Mouse (Mus musculus): ENCODE measurements at regions not wholly inside any gene's neighbourhood (a gene's known extent, or its start where the extent isn't known, plus 50 kb on each side); places are given as distances from the start of the nearest gene placed in this dataset.

GRCm38 (mm10) chr12:9469655-9470470, 100.1 kb upstream of the Osr1 start:
- ATAC-seq (ENCODE audit: borderline replicate concordance, extremely low read depth, low FRiP score, low TSS enrichment) = no peak
- Histone ChIP-seq H3K4me1 (no peaks in the 10 kb centered on the region), H3K27ac (no peak overlapping the region)

GRCm38 (mm10) chr12:9475836-9476235, 94.1 kb upstream of the Osr1 start:
- ATAC-seq (ENCODE audit: borderline replicate concordance, extremely low read depth, low FRiP score, low TSS enrichment) = no peak
- Histone ChIP-seq H3K36me3 (no peaks in the 10 kb centered on the region), H3K4me1 (no peaks in the 10 kb centered on the region), H3K9me3 (no peaks in the 10 kb centered on the region), H3K4me3 (no peak overlapping the region), H3K27ac (no peak overlapping the region), H3K9ac (no peak overlapping the region), H3K4me2 (no peak overlapping the region), H3K27me3 (no peaks in the 10 kb centered on the region)
- 57% methylated on average over 2 of the region's 2 CpGs for WGBS

More at GRCm38 (mm10) chr12:9469655-9470470, 100.1 kb upstream of the Osr1 start:
- H3K4me2 ChIP-seq = no peak overlapping the region
- H3K27me3 ChIP-seq = no peaks in the 10 kb centered on the region
- H3K9ac ChIP-seq = no peak overlapping the region
- no peaks in the 10 kb centered on the region for H3K36me3 ChIP-seq
- WGBS = 37% methylated on average over 3 of the region's 3 CpGs
- H3K9me3 ChIP-seq = no peaks in the 10 kb centered on the region
- no peak overlapping the region for H3K4me3 ChIP-seq

GRCm38 (mm10) chr12:9478201-9478600, 91.7 kb upstream of the Osr1 start:
- Histone ChIP-seq H3K27me3 (no peaks in the 10 kb centered on the region), H3K9me3 (no peaks in the 10 kb centered on the region)
- no peak for ATAC-seq (ENCODE audit: borderline replicate concordance, extremely low read depth, low FRiP score, low TSS enrichment)

GRCm38 (mm10) chr12:9487674-9488413, 82.1 kb upstream of the Osr1 start:
- no peak overlapping the region for H3K4me2 ChIP-seq
- H3K27ac ChIP-seq = no peak overlapping the region
- H3K9me3 ChIP-seq = no peaks in the 10 kb centered on the region
- WGBS = 33% methylated on average over 8 of the region's 8 CpGs
- no peaks in the 10 kb centered on the region for H3K27me3 ChIP-seq
- no peaks in the 10 kb centered on the region for H3K4me1 ChIP-seq
- ATAC-seq (ENCODE audit: borderline replicate concordance, extremely low read depth, low FRiP score, low TSS enrichment) = peak; percentile 67
- H3K9ac ChIP-seq = no peak overlapping the region
- H3K36me3 ChIP-seq = no peaks in the 10 kb centered on the region
- H3K4me3 ChIP-seq = no peak overlapping the region

More at GRCm38 (mm10) chr12:9478201-9478600, 91.7 kb upstream of the Osr1 start:
- WGBS = 30% methylated on average over 1 of the region's 1 CpGs
- H3K4me2 ChIP-seq = no peak overlapping the region
- H3K36me3 ChIP-seq = no peaks in the 10 kb centered on the region
- no peak overlapping the region for H3K9ac ChIP-seq
- H3K27ac ChIP-seq = no peak overlapping the region
- H3K4me3 ChIP-seq = no peak overlapping the region
- H3K4me1 ChIP-seq = no peaks in the 10 kb centered on the region

- ATAC-seq (ENCODE audit: borderline replicate concordance, extremely low read depth, low FRiP score, low TSS enrichment) = no peak
- WGBS = 45% methylated on average over 5 of the region's 5 CpGs
- H3K4me1 ChIP-seq = 0 out of 2 replicates have a peak, but pooled peaks cover under 1% of the 10 kb centered on the region
- no peaks in the 10 kb centered on the region for H3K9me3 ChIP-seq
- H3K36me3 ChIP-seq = no peaks in the 10 kb centered on the region
- H3K4me2 ChIP-seq = peak overlapping the region; percentile 34; the same call in 1 of the 2 replicates
- H3K27me3 ChIP-seq = no peaks in the 10 kb centered on the region
- H3K9ac ChIP-seq = no peak overlapping the region
- H3K27ac ChIP-seq = 0 out of 2 replicates have a peak overlapping the region, but pooled peaks have one; percentile 19
- no peak overlapping the region for H3K4me3 ChIP-seq
Measured at GRCm38 (mm10) chr12:9513926-9514325, 56.0 kb upstream of the Osr1 start.

- H3K9ac ChIP-seq = no peak overlapping the region
- 75% methylated on average over 7 of the region's 7 CpGs for WGBS
- H3K36me3 ChIP-seq = no peaks in the 10 kb centered on the region
- H3K27ac ChIP-seq = no peak overlapping the region
- no peak overlapping the region for H3K4me3 ChIP-seq
- 0 out of 2 replicates have a peak, but pooled peaks cover 5% of the 10 kb centered on the region for H3K4me1 ChIP-seq
- no peak for ATAC-seq (ENCODE audit: borderline replicate concordance, extremely low read depth, low FRiP score, low TSS enrichment)
- no peaks in the 10 kb centered on the region for H3K9me3 ChIP-seq
- H3K4me2 ChIP-seq = no peak overlapping the region
- H3K27me3 ChIP-seq = no peaks in the 10 kb centered on the region
Measured at GRCm38 (mm10) chr12:9518782-9519181, 51.1 kb upstream of the Osr1 start.

- Histone ChIP-seq H3K4me3 (no peak overlapping the region), H3K36me3 (no peaks in the 10 kb centered on the region), H3K4me2 (no peak overlapping the region), H3K27ac (peak overlapping the region; percentile 17; the same call in 1 of the 2 replicates), H3K9ac (no peak overlapping the region), H3K9me3 (no peaks in the 10 kb centered on the region), H3K4me1 (0 out of 2 replicates have a peak, but pooled peaks cover 5% of the 10 kb centered on the region), H3K27me3 (no peaks in the 10 kb centered on the region)
- 51% methylated on average over 3 of the region's 3 CpGs for WGBS
- ATAC-seq (ENCODE audit: borderline replicate concordance, extremely low read depth, low FRiP score, low TSS enrichment) = no peak
Measured at GRCm38 (mm10) chr12:9519346-9519745, 50.6 kb upstream of the Osr1 start.

All from lung, embryonic 15.5 days (tissue).